Mouse (Mus musculus) cerebellum, adult (tissue): Measurements from ENCODE around the gene Tgm2.

Source experiments
- ATAC-seq: cut with Nextera tagmentation; 2 replicates; pipeline ENCODE4 v1.9.2; 2017; ENCODE audit warnings: mild to moderate bottlenecking, moderate library complexity, mixed read lengths; ENCODE audit not compliant: insufficient number of reproducible peaks, low FRiP score, low TSS enrichment

The Tgm2 gene

DNA sequence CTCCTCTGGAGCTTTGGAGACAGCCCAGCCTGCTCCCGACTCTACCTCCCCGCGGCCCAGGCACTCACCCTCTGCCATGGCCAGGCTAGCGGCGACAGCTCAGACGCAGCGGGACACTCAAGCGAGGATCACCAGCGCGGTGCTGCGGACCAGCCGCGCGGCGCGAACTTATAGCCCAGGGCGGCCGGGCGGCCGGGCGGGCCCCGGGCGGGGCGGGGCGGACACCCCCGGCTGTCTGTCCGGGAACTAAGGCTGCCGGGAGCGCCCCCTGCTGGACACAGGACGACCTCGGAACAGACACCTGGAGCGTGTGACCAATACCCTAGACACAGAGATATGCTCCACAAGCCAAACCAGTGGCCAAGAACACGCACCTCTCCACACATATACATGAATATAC is at the start of gene Tgm2:
TSS of gene Tgm2 (minus strand) at position 214 of the 400 bp plus-strand sequence.
- ATAC-seq: peak; percentile 53; the same call in 1 of the 2 replicates

DNA sequence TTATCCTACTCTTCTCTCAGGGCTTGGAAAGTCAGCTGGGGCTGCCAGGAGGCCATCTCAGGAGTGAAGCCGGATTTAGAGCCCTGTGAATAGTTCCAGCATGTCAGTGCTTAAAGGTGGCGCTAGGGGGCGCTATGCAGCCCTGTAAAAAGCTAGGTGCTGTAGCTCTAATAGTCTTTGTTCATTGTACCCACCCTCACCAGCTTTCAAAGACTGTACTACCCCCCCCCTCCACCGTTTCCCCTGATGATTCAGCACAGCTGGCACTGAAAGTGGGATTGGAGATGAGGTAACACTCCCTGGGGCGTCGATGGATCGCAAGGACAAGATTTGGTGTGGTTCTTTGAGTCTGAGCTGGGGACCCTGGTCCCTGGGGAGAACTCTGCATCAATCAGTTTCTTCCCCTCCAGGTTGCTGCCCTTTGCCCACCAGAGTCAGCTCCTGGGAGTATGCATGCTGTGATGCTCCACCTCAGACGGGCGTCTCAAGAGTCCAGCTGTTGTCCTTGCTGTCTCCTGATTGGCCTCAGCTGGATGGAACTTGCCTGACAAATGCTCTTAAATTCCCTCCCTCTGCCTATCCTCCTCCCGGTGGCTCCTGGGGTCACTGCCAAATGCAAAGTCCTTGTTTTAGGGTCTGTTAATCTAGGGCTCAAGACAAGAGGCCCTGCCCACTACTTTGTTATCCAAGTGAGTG is 48.9 kb upstream of the Tgm2 start:
- ATAC-seq: no peak

DNA sequence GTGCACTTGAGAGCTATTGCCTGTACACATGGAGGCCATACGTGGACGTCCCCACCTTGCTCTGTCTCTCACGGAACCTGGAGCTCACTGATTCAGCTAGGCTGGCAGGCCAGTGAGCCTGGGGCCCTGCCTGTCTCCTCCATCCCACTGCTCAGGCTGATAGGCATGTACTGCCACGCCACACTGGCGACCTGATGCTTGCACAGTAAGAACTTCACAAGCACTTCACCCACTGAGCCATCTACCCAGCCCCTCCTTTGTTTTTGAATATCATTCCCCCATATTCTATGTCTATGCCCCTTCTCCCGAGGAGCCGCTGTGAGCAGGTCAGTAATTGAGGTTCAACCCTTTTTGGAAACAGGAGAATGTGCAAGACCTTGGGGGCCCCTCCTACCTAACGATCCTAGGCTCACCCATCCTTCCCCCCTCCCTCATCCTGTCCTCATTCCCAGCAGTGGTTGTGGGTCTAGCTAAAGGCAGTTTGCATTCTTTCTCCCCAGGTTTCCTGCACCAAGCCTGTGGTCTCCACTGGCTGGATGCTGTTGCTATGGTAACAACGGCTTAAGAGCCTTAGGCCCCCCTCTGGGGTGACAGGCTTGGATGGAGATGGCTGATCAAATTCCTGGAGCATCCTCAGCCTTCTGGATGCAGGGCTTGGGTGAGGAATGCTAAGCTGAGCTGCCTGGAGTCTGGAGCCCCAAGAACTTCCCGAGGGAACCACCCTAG is 47.5 kb upstream of the Tgm2 start:
- no peak for ATAC-seq

DNA sequence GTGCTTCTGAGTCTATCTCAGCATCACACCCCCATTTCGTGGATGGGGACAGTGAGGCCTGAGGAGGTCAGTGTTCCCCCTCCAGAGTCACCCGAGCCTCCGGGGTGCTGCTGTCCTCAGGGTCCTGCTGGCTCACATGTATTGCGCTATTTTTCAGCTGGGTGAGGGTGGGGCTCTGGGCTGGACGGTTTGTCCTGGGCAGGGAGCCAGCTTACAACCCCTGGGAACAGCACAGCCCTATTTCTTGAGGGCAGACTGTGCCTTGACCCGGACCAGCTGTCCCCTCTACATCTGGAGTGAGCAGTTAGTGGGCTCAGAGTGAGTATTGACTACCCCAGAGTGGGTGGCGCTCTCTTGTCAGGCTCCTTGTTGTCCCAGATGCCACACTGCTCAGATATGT is 44.9 kb upstream of the Tgm2 start:
- ATAC-seq: no peak

DNA sequence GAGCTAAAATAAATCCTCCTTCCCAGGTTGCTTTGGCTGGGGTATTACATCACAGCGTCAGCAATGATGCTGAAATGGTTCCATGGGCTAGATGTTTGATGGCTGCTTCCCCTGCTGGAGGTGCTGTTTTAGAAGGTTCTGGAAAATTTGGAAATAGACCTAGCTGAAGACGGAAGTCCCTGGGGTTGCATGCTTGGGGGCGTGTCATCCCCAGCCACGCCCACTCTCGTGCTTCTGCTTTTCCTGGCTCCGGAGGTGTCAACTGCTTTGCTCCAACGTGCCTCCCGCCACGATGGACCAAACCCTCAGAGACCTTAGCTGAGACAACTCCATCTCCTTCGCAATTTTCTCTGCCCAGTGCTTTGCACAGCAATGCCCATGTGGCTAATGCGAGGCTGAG is 43.2 kb upstream of the Tgm2 start:
- no peak for ATAC-seq

DNA sequence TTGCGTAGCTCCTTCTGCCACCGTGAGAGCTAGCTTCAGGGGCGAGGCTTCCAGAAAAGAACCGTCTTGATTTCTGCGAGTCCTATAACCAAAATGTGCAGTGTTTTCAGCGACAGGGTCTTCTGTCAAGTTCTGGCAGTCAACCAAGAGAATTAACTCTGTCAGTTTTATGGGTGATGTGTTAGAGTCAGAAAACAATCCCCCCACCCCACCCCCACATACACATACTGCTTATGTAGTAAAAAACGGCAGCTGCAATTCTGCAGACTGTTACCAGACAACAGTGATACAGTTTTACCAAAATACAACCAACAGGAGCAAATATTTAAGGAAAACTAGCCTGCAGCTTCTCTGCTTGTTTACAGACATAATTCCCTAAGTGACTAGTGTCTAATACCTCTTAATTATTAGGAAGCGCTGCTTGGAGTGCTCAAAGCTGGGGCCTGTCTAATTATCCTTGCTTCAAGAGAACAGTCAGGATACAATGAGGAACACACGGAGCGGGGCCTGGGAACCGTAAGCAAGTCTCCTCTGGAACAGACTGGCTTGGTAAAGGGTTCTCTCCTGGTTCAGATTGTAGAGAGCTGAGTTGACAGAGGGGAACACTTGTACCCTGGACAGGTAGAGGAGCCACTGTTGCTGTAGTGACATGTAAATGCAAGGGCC is 40.1 kb upstream of the Tgm2 start:
- ATAC-seq: no peak

DNA sequence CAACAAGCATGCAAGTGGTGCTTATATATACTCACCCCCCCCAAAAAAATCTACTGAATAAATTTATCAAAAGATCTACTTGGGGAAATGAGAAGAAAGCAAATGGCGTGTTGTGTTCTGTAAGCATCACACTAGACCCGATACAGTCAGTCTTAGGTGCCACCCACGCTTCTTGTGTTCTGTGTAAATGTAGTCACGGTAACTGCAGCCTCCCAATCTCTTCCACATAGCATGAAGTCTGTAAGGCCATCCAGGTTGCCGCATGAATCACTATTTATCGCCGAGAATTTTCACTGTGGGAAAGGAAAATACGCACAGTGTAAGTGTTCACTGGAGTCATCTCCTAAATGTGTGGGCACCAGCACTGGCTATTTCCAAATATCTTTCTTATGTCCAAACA is 37.0 kb upstream of the Tgm2 start:
- ATAC-seq: no peak

DNA sequence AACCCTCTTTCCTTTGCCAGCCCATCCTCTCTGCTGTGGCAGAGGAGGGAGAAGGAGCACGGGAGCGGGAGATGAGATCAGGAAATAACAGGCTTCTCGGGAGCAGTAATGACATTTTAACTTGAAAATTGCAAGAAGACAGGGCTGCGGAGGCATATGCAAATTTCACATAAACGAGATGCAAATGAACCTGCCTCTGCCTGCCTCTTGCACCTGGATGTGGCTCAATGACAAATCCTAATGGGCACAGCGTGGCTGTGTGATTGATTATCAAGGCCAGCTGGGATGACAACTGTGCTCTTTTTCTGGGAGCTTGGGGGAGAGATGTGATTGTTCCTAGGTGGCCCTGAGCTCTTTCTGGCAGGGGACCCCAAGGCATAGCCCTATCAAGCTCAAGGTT is 35.7 kb upstream of the Tgm2 start:
- no peak for ATAC-seq

DNA sequence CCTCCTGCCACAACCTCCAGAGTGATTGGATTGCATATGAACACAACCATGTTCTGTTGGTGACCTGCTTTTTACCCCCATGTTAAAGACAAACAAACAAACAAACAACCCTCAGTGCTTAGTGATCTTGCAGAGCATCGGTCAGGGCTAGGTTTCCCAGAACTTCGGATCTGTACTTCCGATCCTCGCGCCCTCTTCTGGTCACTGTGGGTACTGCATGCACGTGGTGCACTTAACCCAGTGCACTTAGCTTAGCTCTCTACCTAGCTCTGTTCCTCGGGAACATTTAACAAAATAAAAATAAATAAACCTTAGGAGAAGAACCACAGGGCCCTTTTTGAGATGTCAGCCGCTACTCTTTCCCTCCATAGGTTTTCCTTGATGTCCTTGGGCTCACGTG is 34.6 kb upstream of the Tgm2 start:
- no peak for ATAC-seq

DNA sequence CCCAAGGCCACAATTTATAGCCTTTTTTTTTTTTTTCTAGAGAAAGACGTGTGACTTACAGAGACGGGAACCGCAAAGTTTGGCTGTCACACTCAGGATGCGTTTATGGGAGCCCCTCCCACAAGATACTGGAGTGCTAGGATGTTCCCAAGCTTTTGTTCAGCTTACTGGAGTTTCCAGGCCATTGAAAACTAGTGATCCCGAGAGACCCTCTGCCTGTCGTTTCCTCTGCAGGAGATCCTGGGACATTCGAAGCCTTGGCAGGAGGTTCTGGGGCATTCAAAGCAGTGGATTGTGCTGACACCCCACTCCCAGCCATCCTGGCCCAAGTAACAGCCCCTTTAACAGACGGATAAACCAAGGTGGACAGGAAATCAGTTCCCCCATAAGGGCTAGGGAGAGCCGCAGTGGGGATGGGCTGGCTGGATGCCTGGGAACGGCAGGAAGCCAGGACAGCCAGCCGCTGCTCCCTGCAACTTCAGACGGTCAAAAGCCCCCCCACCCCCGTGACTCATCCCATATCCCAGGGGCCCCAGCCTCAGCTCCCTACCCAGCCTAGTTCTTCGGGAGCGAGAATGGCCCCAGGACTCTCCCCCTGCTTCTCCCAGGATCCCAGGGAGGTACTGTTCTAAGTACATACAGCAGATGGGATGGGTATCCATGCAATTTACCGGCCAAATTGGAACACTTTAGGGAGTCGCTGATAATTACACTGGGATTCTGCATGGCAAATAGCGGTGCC is 33.3 kb upstream of the Tgm2 start:
- peak; percentile 51; the same call in 1 of the 2 replicates for ATAC-seq

DNA sequence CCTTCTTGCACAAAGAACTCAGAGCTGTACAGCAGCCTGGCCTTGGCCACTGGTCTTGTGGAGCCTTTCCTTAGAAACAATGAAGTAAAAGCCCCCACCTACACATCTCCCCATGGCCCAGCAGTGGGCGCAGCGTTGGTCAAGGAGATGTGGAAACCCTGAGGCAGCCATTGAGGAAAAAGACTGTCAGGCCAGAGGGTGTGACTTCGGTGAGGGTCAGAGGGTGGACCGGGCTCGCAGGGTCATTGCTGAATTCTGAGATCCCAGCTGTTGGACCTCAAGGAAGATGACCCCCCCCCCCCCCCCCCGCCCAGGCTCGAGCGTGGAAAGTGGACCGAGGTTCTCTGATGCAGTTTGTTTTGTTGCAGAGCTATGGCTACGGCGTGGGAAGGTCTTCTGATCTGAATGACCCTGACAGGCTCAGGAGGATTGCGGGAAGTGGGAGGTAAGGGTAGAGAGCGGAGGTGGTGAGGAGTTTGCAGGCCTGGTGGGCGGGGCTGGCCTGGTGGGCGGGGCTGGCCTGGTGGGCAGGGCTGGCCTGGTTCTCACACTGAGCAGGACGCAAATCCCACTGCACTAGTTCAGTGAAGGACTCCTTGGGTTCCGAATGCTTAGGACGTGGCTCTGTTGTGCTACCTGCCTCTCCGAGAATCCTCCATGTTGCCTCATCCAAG is 32.6 kb upstream of the Tgm2 start:
- ATAC-seq: no peak

DNA sequence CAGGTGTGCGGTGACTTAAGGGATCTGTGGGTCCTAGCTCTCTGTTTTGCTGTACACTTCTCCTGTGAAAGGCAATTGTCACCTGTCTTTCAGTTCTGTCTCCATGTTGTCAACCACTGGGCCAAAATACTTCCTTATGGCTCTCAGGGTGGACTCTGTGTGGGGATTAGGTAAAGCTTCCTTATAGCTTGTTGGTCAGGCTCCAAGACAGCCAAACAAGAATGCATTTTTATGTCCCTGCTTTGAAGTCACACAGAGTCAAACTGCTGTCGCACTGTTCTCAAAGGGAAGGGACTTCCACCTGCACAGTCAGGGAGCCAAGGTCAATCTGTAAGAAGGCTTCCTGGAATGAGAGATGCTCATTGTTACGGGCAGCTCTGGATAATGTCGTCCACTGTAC is 31.9 kb upstream of the Tgm2 start:
- no peak for ATAC-seq

DNA sequence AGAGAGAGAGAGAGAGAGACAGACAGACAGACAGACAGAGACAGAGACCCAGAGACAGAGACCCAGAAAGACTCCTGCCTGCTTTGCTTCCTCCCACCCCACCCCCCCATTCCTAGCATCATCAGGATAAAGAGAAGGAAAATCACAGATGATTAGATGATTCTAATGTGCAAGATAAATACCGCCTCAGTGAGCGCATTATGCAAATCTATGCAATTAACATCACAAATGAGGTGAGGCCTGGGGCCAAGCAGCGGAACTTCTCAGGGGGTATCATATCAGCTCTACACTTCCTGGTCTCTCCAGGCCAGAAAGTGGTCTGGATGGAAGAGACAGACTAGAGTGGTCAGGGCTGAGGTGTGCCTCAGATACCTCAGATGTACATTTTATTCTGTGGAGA is 31.3 kb upstream of the Tgm2 start:
- ATAC-seq: no peak

DNA sequence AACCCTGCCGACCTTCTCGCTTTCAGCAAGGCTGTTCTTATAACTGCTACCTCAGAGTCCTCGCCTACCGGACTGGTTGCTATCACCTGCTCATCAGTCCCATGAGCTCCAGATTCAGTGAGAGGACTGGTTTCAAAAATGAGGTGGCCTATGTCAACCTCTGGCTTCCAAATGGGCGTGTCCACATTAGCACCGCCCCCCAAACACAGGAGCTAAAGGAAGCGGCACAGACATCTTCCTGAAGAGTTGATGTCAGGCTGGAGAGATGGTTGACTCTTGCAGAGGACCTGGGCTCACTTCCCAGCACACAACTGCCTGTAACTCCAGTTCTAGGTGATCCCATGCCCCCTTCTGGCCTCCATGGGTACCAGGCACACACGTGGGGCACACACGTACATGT is 30.5 kb upstream of the Tgm2 start:
- ATAC-seq: no peak

DNA sequence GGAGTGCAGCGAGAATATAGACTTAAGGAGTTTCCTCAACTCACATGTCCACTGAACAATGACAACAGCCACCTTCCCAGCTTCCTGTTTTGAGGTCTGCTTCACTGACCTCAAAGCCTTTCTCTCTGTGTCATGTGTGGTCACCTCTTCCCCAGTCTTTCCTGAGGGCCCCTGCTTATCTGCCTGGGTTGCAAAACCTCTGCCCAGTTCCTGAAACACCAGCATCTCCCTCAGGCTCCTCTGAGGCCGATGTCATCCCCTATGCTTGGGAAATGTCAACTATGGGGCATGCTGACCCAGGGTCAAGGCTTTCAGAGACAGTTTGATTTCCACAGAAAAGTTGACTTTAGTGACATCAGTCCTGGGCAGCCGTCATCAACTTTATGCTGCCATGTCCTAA is 29.2 kb upstream of the Tgm2 start:
- ATAC-seq: no peak

DNA sequence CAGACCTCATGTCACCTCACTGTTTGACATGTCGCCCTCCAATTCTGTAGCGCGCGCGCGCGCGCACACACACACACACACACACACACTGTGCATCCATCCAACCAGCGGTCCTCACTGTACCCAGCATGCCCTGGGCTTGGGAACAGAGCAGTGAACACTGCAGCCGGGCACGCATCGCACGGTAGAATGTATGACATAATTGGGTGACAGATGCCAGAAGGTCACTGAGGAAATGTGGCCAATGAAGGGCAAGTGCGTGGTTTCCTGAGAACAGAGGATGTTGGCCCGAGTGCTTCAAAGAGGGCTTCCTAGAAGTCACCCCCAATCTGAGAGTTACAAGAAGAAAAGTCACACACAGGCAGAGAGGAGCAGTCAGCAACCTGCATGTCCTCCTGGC is 28.7 kb upstream of the Tgm2 start:
- ATAC-seq: no peak

DNA sequence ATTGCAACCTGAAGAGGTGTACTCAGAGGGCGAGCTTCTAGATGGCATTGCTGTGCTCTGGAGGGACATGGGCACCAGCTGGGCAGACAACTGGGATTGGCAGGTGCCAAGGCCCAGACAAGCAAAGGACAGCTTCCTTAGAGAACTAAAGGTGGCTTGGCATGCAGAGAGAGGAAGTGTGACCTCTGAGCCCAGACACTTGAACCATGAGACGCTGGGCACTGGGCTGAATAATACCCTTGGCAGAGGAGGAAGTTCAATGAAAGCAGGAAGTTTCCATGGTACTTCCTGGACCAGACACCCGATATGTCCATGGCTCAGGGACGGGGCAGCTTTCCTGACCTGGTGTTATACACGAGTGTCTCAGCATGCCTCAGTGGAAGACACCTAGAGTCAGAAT is 28.2 kb upstream of the Tgm2 start:
- no peak for ATAC-seq

DNA sequence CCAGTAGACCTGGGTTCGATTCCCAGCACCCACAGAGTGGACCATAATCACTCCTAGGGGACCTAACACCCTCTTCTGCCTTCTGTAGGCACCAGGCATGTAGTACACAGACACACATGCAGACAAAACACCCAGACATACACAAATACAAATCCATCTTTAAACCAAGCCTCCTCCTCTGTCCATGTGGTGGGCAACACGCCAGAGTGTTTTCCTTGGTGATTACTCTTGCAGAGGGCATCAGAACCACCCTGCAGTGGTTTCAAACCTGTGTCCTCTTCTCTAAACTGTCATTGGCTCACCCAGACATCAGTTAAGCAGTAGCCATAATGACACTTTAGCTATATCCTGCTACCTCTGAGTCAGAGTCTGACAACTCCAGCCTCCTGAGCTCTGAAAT is 24.2 kb upstream of the Tgm2 start:
- no peak for ATAC-seq

DNA sequence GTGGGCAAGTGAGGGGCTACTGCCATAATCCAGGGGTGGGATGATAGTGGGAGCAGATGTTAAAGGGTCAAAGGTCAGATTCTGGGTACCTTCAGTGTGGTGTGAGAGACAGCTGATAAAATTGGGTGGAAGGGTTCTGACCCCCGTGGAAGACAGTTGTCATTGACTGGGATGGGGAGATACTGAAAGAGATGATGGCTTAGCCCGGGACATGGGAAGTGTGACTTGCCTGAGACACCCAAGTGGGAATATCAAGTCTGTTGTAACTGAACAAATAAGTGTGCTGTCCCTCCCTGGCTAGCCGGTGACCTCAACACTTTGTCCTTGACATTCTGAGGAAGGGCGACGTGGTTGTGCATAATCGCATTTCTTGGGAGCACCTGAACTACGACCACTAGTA is 23.5 kb upstream of the Tgm2 start:
- no peak for ATAC-seq

DNA sequence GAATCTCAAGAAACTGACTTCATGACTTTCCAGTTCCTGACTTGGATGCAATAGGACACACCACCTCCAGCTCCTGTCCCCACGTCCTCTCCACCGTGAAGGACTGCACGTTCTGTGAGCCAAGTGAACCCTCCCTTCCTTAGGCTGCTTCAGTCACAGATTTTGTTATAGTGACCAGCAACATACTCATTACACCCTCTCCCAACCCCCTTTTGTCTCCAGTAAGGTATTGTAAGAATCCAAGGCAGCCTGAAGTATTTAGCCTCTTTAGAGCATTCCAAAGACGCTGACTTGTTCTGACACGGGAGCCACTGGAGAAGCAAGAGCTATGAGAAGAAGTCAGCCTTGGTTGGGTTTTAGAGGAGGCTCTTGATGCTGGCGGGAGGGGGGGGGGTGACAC is 23.1 kb upstream of the Tgm2 start:
- no peak for ATAC-seq
